Mouse (Mus musculus) spleen, adult 2 months (tissue): ENCODE measurements around the gene Hand1.

ENCODE experiments used
- CTCF ChIP-seq: fragments of 200-500 bp; IDR thresholded peaks from 2 replicates; pipeline ENCODE4 v1.5.1; 2011; ENCODE audit warnings: mild to moderate bottlenecking, inconsistent platforms; ENCODE audit not compliant: insufficient read depth, insufficient read length, insufficient replicate concordance; ENCODE audit errors: extremely low read depth
- POLR2A ChIP-seq: fragments of 200-500 bp; IDR thresholded peaks from 2 replicates; pipeline ENCODE4 v1.6.1; 2011; ENCODE audit warnings: low read depth, low read length, inconsistent platforms

- no peak for TF ChIP-seq CTCF
- TF ChIP-seq POLR2A, result no peak
These were observed 45.8 kb downstream of the Hand1 start for GRCm38 (mm10) chr11:57786616-57787418.
